Comparison of ENCODE assay signal across 13 mouse cellular contexts in genomic region chr5:85346762-85347161, GRCm38 (mm10).
A peak's percentile ranks its signal among the peaks of the same experiment; 100 is the strongest.
DNase-seq lines count a peak whose midpoint lies in the region; ATAC-seq and TF ChIP-seq lines count a peak whose summit lies in the region.
"Had no signal": no experiment of that assay in that cellular context is flagged by ENCODE, and none has a peak within 500 bp of the region (broad histone marks: within the 10 kb centered on the region; RNA-seq: fewer than 3 reads in every experiment).

No protein-coding gene starts in this region.

- H3K4me2 ChIP-seq in forebrain, postnatal 0 days (ENCODE audit: low read depth), result no peak overlapping the region
- H3K4me2 ChIP-seq in midbrain, embryonic 14.5 days (ENCODE audit: low read length), result no peak overlapping the region
- no peak overlapping the region for H3K4me2 ChIP-seq in kidney, embryonic 14.5 days (replicated peaks; ENCODE audit: low read depth, low read length)
- H3K4me2 ChIP-seq: embryonic facial prominence, embryonic 15.5 days; intestine, embryonic 15.5 days; liver, embryonic 11.5 days had no signal

- ATAC-seq in forebrain, postnatal 0 days, result peak; percentile 87
- peak; percentile 64; the same call in 1 of the 2 replicates for ATAC-seq in midbrain, embryonic 14.5 days (ENCODE audit: low FRiP score, low TSS enrichment)
- no peak for ATAC-seq in kidney, embryonic 14.5 days (ENCODE audit: low FRiP score, low TSS enrichment)
- ATAC-seq: intestine, embryonic 15.5 days had no signal

- no peak for TF ChIP-seq CTCF in forebrain, postnatal 0 days (IDR thresholded peaks at IDR 0.05; ENCODE audit: low read depth)

- 26% methylated on average over 3 of the region's 3 CpGs for WGBS in forebrain, postnatal 0 days
- 40% methylated on average over 3 of the region's 3 CpGs for WGBS in midbrain, embryonic 14.5 days
- WGBS in kidney, embryonic 14.5 days, result 83% methylated on average over 3 of the region's 3 CpGs

- H3K4me1 ChIP-seq in forebrain, postnatal 0 days (ENCODE audit: insufficient read depth), result peaks cover 11% of the 10 kb centered on the region; the same call in 1 of the 2 replicates
- no peaks in the 10 kb centered on the region for H3K4me1 ChIP-seq in midbrain, embryonic 14.5 days (ENCODE audit: control insufficient read depth, insufficient read depth, low read length)
- H3K4me1 ChIP-seq in kidney, embryonic 14.5 days (ENCODE audit: control insufficient read depth, insufficient read depth, low read length), result no peaks in the 10 kb centered on the region
- H3K4me1 ChIP-seq: embryonic facial prominence, embryonic 15.5 days; intestine, embryonic 15.5 days had no signal

- no peaks in the 10 kb centered on the region for H3K9me3 ChIP-seq in forebrain, postnatal 0 days (ENCODE audit: low read length)
- H3K9me3 ChIP-seq in midbrain, embryonic 14.5 days (ENCODE audit: control insufficient read depth, low read length), result no peaks in the 10 kb centered on the region
- H3K9me3 ChIP-seq in kidney, embryonic 14.5 days (ENCODE audit: control insufficient read depth, low read length), result no peaks in the 10 kb centered on the region
- H3K9me3 ChIP-seq: embryonic facial prominence, embryonic 15.5 days; intestine, embryonic 15.5 days had no signal

- no peaks in the 10 kb centered on the region for H3K36me3 ChIP-seq in forebrain, postnatal 0 days (ENCODE audit: insufficient read depth)
- no peaks in the 10 kb centered on the region for H3K36me3 ChIP-seq in midbrain, embryonic 14.5 days (ENCODE audit: control insufficient read depth, insufficient read depth, low read length)
- no peaks in the 10 kb centered on the region for H3K36me3 ChIP-seq in kidney, embryonic 14.5 days (ENCODE audit: control insufficient read depth, insufficient read depth, low read length)
- H3K36me3 ChIP-seq: embryonic facial prominence, embryonic 15.5 days; intestine, embryonic 15.5 days had no signal

- H3K27ac ChIP-seq in forebrain, postnatal 0 days (ENCODE audit: low read depth, low read length), result no peak overlapping the region
- H3K27ac ChIP-seq in midbrain, embryonic 14.5 days (replicated peaks; ENCODE audit: low read depth, low read length), result no peak overlapping the region
- H3K27ac ChIP-seq in kidney, embryonic 14.5 days (ENCODE audit: low read depth, low read length), result no peak overlapping the region
- H3K27ac ChIP-seq: embryonic facial prominence, embryonic 15.5 days; heart, adult 2 months; intestine, embryonic 15.5 days had no signal

- H3K27me3 ChIP-seq in forebrain, postnatal 0 days (ENCODE audit: insufficient read depth, low read length), result no peaks in the 10 kb centered on the region
- no peaks in the 10 kb centered on the region for H3K27me3 ChIP-seq in midbrain, embryonic 14.5 days (ENCODE audit: control insufficient read depth, insufficient read depth, low read length)
- H3K27me3 ChIP-seq in kidney, embryonic 14.5 days (ENCODE audit: control insufficient read depth, insufficient read depth, low read length), result no peaks in the 10 kb centered on the region
- H3K27me3 ChIP-seq: embryonic facial prominence, embryonic 15.5 days; intestine, embryonic 15.5 days had no signal

- DNase-seq in brain, adult 2 months (ENCODE audit: low read depth, low spot score), result peak; percentile 84
- DNase-seq in forebrain, postnatal 0 days, result peak; percentile 67
- DNase-seq in layer of hippocampus, adult 9-11 months, result peak; percentile 82
- DNase-seq in midbrain, embryonic 14.5 days, result peak; percentile 8
- DNase-seq in lung, postnatal 25 days (ENCODE audit: low spot score), result no peak
- no peak for DNase-seq in thymus, postnatal 36 days
- no peak for DNase-seq in testis, postnatal 10 days (ENCODE audit: low spot score)
- DNase-seq: heart, adult 2 months; thymus, adult 18-20 months had no signal

- no peak overlapping the region for H3K4me3 ChIP-seq in forebrain, postnatal 0 days (ENCODE audit: low read depth, low read length)
- H3K4me3 ChIP-seq in midbrain, embryonic 14.5 days (replicated peaks; ENCODE audit: low read depth, low read length), result no peak overlapping the region
- H3K4me3 ChIP-seq in kidney, embryonic 14.5 days (ENCODE audit: low read length), result no peak overlapping the region
- H3K4me3 ChIP-seq: embryonic facial prominence, embryonic 15.5 days; heart, adult 2 months; intestine, embryonic 15.5 days had no signal

- no peak overlapping the region for H3K9ac ChIP-seq in forebrain, postnatal 0 days
- no peak overlapping the region for H3K9ac ChIP-seq in midbrain, embryonic 14.5 days (replicated peaks; ENCODE audit: low read length)
- H3K9ac ChIP-seq in kidney, embryonic 14.5 days (ENCODE audit: low read depth, low read length), result no peak overlapping the region
- H3K9ac ChIP-seq: embryonic facial prominence, embryonic 15.5 days; intestine, embryonic 15.5 days had no signal

Comparison
In these comparisons a context has a peak if more than half of its experiments do, and no peak if none do; other contexts are left out.
1. DNase-seq: peak in brain, adult 2 months (single experiment), forebrain, postnatal 0 days (single experiment), layer of hippocampus, adult 9-11 months (single experiment) and midbrain, embryonic 14.5 days (single experiment); none in lung, postnatal 25 days (single experiment), thymus, postnatal 36 days (0 of 2) and testis, postnatal 10 days (single experiment).